Mouse (Mus musculus): ENCODE data around the gene Krt23. TPM values are rescaled to one million over a fixed set of nuclear protein-coding genes. Genes with fewer than 3 reads are reported as not detected.

The Krt23 gene
- polyA plus RNA-seq, 1 experiment from 2014 or later = 0.26 TPM

DNA sequence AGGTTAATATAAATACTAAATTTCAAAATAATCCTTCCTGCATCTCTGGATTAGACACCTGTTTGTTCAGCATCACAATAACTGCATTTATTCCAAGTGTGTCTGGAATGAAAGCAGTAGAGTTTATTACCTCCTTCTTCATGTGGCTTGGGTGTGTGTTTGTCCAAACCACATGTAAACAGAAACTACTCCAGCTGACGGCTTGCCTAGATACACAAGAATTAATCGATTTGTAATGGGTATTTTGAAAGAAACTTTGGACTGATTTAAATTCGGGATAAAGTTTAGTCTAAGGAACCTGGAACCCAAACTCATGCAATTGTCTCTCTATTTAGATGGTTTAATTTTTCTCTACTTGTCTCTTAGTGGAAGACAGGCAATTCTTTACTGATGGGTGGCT is 18.0 kb downstream of the Krt23 start:
- Histone ChIP-seq H3K36me3 (no peaks in the 10 kb centered on the region), H3K9ac (replicated peaks) (no peak overlapping the region), H3K4me2 (no peak overlapping the region), H3K27ac (no peak overlapping the region), H3K4me3 (replicated peaks) (no peak overlapping the region), H3K27me3 (no peaks in the 10 kb centered on the region), H3K9me3 (no peaks in the 10 kb centered on the region), H3K4me1 (replicated peaks) (no peaks in the 10 kb centered on the region)
- no peak for ATAC-seq (ENCODE audit: insufficient number of reproducible peaks, insufficient read depth, low FRiP score, low TSS enrichment, low read depth)
- 83% methylated on average over 3 of the region's 3 CpGs for WGBS

- Histone ChIP-seq H3K4me3 (replicated peaks) (no peak overlapping the region), H3K9ac (replicated peaks) (no peak overlapping the region), H3K27ac (no peak overlapping the region), H3K27me3 (no peaks in the 10 kb centered on the region), H3K4me2 (no peak overlapping the region), H3K36me3 (no peaks in the 10 kb centered on the region), H3K4me1 (replicated peaks) (no peaks in the 10 kb centered on the region), H3K9me3 (no peaks in the 10 kb centered on the region)
- 86% methylated on average over 6 of the region's 6 CpGs for WGBS
- no peak for ATAC-seq (ENCODE audit: insufficient number of reproducible peaks, insufficient read depth, low FRiP score, low TSS enrichment, low read depth)
Observed at GRCm38 (mm10) chr11:99473433-99473832, 19.5 kb downstream of the Krt23 start.

DNA sequence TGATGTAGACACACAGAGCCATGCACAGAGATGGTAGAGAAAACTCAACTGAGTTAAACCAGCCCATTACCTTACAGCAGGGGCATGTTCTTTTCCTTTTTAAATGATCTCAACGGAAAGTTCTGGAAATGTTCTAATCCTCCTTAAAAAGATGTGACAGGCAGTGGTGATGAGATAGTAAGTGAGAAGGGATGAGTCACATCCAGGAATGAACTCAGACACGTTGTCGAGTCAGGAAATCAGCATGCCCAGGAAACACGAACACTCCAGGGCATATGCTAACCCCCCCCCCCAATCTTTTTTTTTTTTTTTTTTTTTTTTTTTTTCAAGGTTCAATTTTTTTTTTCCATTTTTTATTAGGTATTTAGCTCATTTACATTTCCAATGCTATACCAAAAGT is 20.5 kb downstream of the Krt23 start:
- 92% methylated on average over 4 of the region's 4 CpGs for WGBS
- H3K27me3 ChIP-seq = no peaks in the 10 kb centered on the region
- H3K9me3 ChIP-seq = no peaks in the 10 kb centered on the region
- no peak overlapping the region for H3K4me2 ChIP-seq
- ATAC-seq (ENCODE audit: insufficient number of reproducible peaks, insufficient read depth, low FRiP score, low TSS enrichment, low read depth) = no peak
- H3K27ac ChIP-seq = no peak overlapping the region
- H3K4me1 ChIP-seq (replicated peaks) = no peaks in the 10 kb centered on the region
- H3K4me3 ChIP-seq (replicated peaks) = no peak overlapping the region
- H3K36me3 ChIP-seq = no peaks in the 10 kb centered on the region
- H3K9ac ChIP-seq (replicated peaks) = no peak overlapping the region

DNA sequence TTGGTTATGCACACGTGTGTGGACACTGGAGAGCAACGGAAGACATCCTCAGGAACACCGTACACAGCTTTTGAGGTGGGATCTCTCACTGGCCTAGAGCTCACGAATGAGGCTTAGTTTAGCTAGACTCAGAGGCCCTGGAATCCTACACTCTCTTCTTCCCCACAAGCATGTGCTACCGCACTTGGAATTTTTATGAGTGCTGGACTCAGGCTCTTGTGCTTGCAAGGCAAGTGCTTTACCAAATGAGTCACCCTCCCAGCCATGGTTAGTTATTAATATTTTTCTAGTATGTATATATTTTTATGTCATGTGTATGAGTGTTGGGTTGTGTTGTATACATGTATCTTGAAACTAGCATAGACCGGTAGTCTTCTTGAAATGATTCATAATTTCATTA is 21.0 kb downstream of the Krt23 start:
- H3K9me3 ChIP-seq = no peaks in the 10 kb centered on the region
- WGBS = 85% methylated on average over 6 of the region's 6 CpGs
- ATAC-seq (ENCODE audit: insufficient number of reproducible peaks, insufficient read depth, low FRiP score, low TSS enrichment, low read depth) = no peak

GRCm38 (mm10) chr11:99469228-99469627 is 23.7 kb downstream of the Krt23 start:
- Histone ChIP-seq H3K4me1 (replicated peaks) (no peaks in the 10 kb centered on the region), H3K36me3 (no peaks in the 10 kb centered on the region), H3K4me3 (replicated peaks) (no peak overlapping the region), H3K4me2 (no peak overlapping the region), H3K9ac (replicated peaks) (no peak overlapping the region), H3K9me3 (no peaks in the 10 kb centered on the region), H3K27ac (no peak overlapping the region), H3K27me3 (no peaks in the 10 kb centered on the region)
- ATAC-seq (ENCODE audit: insufficient number of reproducible peaks, insufficient read depth, low FRiP score, low TSS enrichment, low read depth) = no peak
- WGBS = 77% methylated on average over 4 of the region's 4 CpGs

More for the DNA sequence above, 21.0 kb downstream of the Krt23 start:
- Histone ChIP-seq H3K27ac (no peak overlapping the region), H3K4me1 (replicated peaks) (no peaks in the 10 kb centered on the region), H3K4me3 (replicated peaks) (no peak overlapping the region), H3K4me2 (no peak overlapping the region), H3K27me3 (no peaks in the 10 kb centered on the region), H3K9ac (replicated peaks) (no peak overlapping the region), H3K36me3 (no peaks in the 10 kb centered on the region)

GRCm38 (mm10) chr11:99468566-99468965 is 24.4 kb downstream of the Krt23 start:
- Histone ChIP-seq H3K4me1 (replicated peaks) (no peaks in the 10 kb centered on the region), H3K4me3 (replicated peaks) (no peak overlapping the region), H3K36me3 (no peaks in the 10 kb centered on the region), H3K9me3 (no peaks in the 10 kb centered on the region), H3K4me2 (no peak overlapping the region), H3K27me3 (no peaks in the 10 kb centered on the region), H3K9ac (replicated peaks) (no peak overlapping the region), H3K27ac (no peak overlapping the region)
- ATAC-seq (ENCODE audit: insufficient number of reproducible peaks, insufficient read depth, low FRiP score, low TSS enrichment, low read depth) = no peak
- 85% methylated on average over 11 of the region's 11 CpGs for WGBS

DNA sequence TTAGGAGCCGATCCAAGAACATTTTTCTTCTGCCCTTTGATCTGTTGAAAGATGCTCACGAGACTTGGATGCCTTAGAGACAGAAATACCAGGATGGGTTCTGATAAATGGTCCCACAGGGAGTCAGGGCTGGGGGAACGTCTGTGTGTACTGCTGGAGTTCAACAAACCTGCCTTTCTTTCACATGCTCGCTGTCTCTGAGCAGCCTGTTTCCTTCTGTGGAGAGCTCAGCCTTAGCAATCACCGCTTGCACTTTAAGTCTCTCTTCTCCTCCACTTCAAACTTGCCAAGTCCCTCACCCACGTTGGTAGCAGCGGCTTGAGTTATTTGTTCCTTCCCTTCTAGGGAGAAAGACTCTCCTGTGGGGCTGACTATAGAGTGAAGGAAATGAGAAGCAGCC is 26.6 kb downstream of the Krt23 start:
- Histone ChIP-seq H3K4me2 (no peak overlapping the region), H3K27me3 (peaks cover 9% of the 10 kb centered on the region), H3K36me3 (no peaks in the 10 kb centered on the region), H3K4me3 (replicated peaks) (no peak overlapping the region), H3K9me3 (no peaks in the 10 kb centered on the region), H3K4me1 (replicated peaks) (no peaks in the 10 kb centered on the region), H3K9ac (replicated peaks) (no peak overlapping the region), H3K27ac (no peak overlapping the region)
- WGBS = 25% methylated on average over 7 of the region's 7 CpGs
- ATAC-seq (ENCODE audit: insufficient number of reproducible peaks, insufficient read depth, low FRiP score, low TSS enrichment, low read depth) = no peak

- Histone ChIP-seq H3K4me2 (no peak overlapping the region), H3K9ac (replicated peaks) (no peak overlapping the region), H3K9me3 (no peaks in the 10 kb centered on the region), H3K4me3 (replicated peaks) (no peak overlapping the region), H3K36me3 (no peaks in the 10 kb centered on the region), H3K27ac (no peak overlapping the region), H3K27me3 (peaks cover 9% of the 10 kb centered on the region), H3K4me1 (replicated peaks) (no peaks in the 10 kb centered on the region)
- no peak for ATAC-seq (ENCODE audit: insufficient number of reproducible peaks, insufficient read depth, low FRiP score, low TSS enrichment, low read depth)
- 3% methylated on average over 5 of the region's 5 CpGs for WGBS
Observed at GRCm38 (mm10) chr11:99464836-99465235, 28.1 kb downstream of the Krt23 start.

GRCm38 (mm10) chr11:99463155-99463554 is 29.8 kb downstream of the Krt23 start:
- H3K27ac ChIP-seq = no peak overlapping the region
- H3K36me3 ChIP-seq = no peaks in the 10 kb centered on the region
- H3K4me1 ChIP-seq (replicated peaks) = no peaks in the 10 kb centered on the region
- H3K27me3 ChIP-seq = peaks cover 9% of the 10 kb centered on the region
- no peak for ATAC-seq (ENCODE audit: insufficient number of reproducible peaks, insufficient read depth, low FRiP score, low TSS enrichment, low read depth)
- H3K4me2 ChIP-seq = no peak overlapping the region
- 15% methylated on average over 8 of the region's 8 CpGs for WGBS
- H3K9ac ChIP-seq (replicated peaks) = no peak overlapping the region
- no peak overlapping the region for H3K4me3 ChIP-seq (replicated peaks)
- H3K9me3 ChIP-seq = no peaks in the 10 kb centered on the region

DNA sequence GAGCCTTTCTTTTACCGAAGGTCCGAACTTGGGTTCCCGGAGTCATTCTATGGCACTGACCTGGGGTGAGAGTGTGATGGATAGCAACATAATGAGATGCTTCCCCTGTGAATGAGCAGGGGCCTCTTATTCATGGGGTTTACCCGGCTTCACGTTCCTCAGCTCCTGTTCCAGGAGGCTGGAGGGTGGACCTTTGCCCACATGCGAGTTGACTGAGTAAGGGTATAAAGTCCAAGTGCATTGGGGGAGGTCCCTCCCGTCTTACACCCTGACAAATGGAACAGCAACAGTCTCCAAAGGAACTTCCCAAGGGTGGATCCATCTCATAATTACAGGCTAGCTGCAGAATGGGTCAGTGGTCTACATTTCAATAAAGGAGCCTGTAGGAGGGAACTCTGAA is 31.2 kb downstream of the Krt23 start:
- 68% methylated on average over 7 of the region's 7 CpGs for WGBS
- no peaks in the 10 kb centered on the region for H3K36me3 ChIP-seq
- no peak overlapping the region for H3K27ac ChIP-seq
- peaks cover 9% of the 10 kb centered on the region for H3K27me3 ChIP-seq
- no peak overlapping the region for H3K9ac ChIP-seq (replicated peaks)
- H3K4me2 ChIP-seq = no peak overlapping the region
- H3K4me3 ChIP-seq (replicated peaks) = no peak overlapping the region
- no peaks in the 10 kb centered on the region for H3K9me3 ChIP-seq
- no peaks in the 10 kb centered on the region for H3K4me1 ChIP-seq (replicated peaks)
- ATAC-seq (ENCODE audit: insufficient number of reproducible peaks, insufficient read depth, low FRiP score, low TSS enrichment, low read depth) = no peak

GRCm38 (mm10) chr11:99458887-99459286 is 34.0 kb downstream of the Krt23 start:
- WGBS = 67% methylated on average over 7 of the region's 7 CpGs
- H3K27ac ChIP-seq = no peak overlapping the region
- H3K9ac ChIP-seq (replicated peaks) = no peak overlapping the region
- H3K4me3 ChIP-seq (replicated peaks) = no peak overlapping the region
- H3K9me3 ChIP-seq = no peaks in the 10 kb centered on the region
- no peaks in the 10 kb centered on the region for H3K36me3 ChIP-seq
- no peaks in the 10 kb centered on the region for H3K4me1 ChIP-seq (replicated peaks)
- H3K4me2 ChIP-seq = no peak overlapping the region
- ATAC-seq (ENCODE audit: insufficient number of reproducible peaks, insufficient read depth, low FRiP score, low TSS enrichment, low read depth) = no peak
- H3K27me3 ChIP-seq = peaks cover 9% of the 10 kb centered on the region

DNA sequence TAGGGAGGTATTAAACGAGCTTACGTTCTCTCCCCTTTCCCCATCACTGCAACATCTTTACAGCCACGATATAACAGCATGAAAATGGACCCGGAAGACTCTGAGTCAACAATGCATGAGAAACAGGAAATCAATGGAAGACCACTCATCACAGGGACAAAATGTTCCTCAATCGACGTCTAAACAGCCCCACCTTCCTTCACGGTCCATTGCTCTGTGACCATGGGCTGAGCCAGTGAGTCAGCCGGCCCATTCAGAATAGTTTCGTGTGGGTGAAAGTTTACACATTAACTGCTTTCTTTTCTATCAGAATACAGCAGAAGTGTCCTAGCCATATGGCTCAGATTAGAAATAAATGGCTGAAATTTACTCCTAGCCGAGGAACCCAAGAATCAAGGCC is 38.2 kb downstream of the Krt23 start:
- no peaks in the 10 kb centered on the region for H3K9me3 ChIP-seq
- no peak overlapping the region for H3K4me3 ChIP-seq (replicated peaks)
- no peak overlapping the region for H3K9ac ChIP-seq (replicated peaks)
- no peak overlapping the region for H3K4me2 ChIP-seq
- H3K27ac ChIP-seq = no peak overlapping the region
- WGBS = 85% methylated on average over 10 of the region's 10 CpGs
- H3K27me3 ChIP-seq = no peaks in the 10 kb centered on the region
- ATAC-seq (ENCODE audit: insufficient number of reproducible peaks, insufficient read depth, low FRiP score, low TSS enrichment, low read depth) = no peak
- peaks cover 7% of the 10 kb centered on the region; the same call in 1 of the 2 replicates for H3K4me1 ChIP-seq (replicated peaks)
- no peaks in the 10 kb centered on the region for H3K36me3 ChIP-seq

All from limb, embryonic 12.5 days (tissue).